Mouse (Mus musculus) heart, postnatal 0 days (tissue): ENCODE data around the gene Appl1. TPM values are rescaled to one million over a fixed set of nuclear protein-coding genes. Genes with fewer than 3 reads are reported as not detected.

Experiments
- ATAC-seq: fragments of 200-750 bp; cut with Nextera tagmentation; 2 replicates; pipeline ENCODE4 v1.8.0; 2017; ENCODE audit warnings: low read depth, moderate number of reproducible peaks, moderate library complexity; ENCODE audit not compliant: insufficient read depth
- DNase-seq: peaks from one replicate; pipeline ENCODE4 v3.0.0-alpha.2; 2016; ENCODE audit warnings: low spot score
- H3K27ac ChIP-seq: fragments of 300-500 bp; sonication (generic); 2 replicates; pipeline ENCODE4 v1.5.1; 2014; ENCODE audit warnings: low read depth, mild to moderate bottlenecking
- H3K27me3 ChIP-seq: fragments of 300-500 bp; sonication (generic); 2 replicates; pipeline ENCODE4 v1.6.1; 2014; ENCODE audit warnings: low read length, mixed read lengths; ENCODE audit not compliant: control insufficient read depth, insufficient read depth
- H3K36me3 ChIP-seq: fragments of 300-500 bp; sonication (generic); replicated peaks from 2 replicates; pipeline ENCODE4 v1.6.1; 2014; ENCODE audit warnings: low read length, mixed read lengths; ENCODE audit not compliant: control insufficient read depth, insufficient read depth
- H3K4me1 ChIP-seq: fragments of 300-500 bp; sonication (generic); 2 replicates; pipeline ENCODE4 v1.6.1; 2014; ENCODE audit warnings: antibody characterized with exemption; ENCODE audit not compliant: control insufficient read depth, insufficient read depth
- H3K4me2 ChIP-seq: fragments of 300-500 bp; sonication (generic); 2 replicates; pipeline ENCODE4 v1.6.1; 2014; ENCODE audit warnings: low read depth, mild to moderate bottlenecking, low read length, moderate library complexity
- H3K4me3 ChIP-seq: fragments of 300-500 bp; sonication (generic); 2 replicates; pipeline ENCODE4 v1.5.1; 2014; ENCODE audit warnings: low read depth, low read length
- H3K9ac ChIP-seq: fragments of 300-500 bp; sonication (generic); replicated peaks from 2 replicates; pipeline ENCODE4 v1.6.1; 2014; ENCODE audit warnings: low read depth, low read length, mixed read lengths
- H3K9me3 ChIP-seq: fragments of 300-500 bp; sonication (generic); replicated peaks from 2 replicates; pipeline ENCODE4 v1.6.1; 2016; ENCODE audit warnings: low read length; ENCODE audit not compliant: control insufficient read depth
- CTCF ChIP-seq: IDR thresholded peaks from 2 replicates; pipeline ENCODE4 v1.5.1; 2016; ENCODE audit warnings: antibody characterized with exemption, control low read depth, low read depth
- EP300 ChIP-seq: IDR thresholded peaks from 2 replicates; pipeline ENCODE4 v1.6.1; 2016; ENCODE audit warnings: antibody characterized with exemption, low read depth
- WGBS: fragments of 180-500 bp; shearing (Covaris S2); extraction: QIAGEN DNeasy Blood & Tissue Kit; methylation state at CpG from one replicate; pipeline ENCODE4 v1.1.7; 2014; 5-methylcytosine and 5-hydroxymethylcytosine counted together
- polyA plus RNA-seq: library from polyadenylated mRNA; unstranded; fragments of >200 nt; fragmentation: Nextera tagmentation; extraction: Ambion mirVana; gene quantifications from 2 replicates; pipeline ENCODE4 v1.2.1, GENCODE M21; 2015
- total RNA-seq: library from RNA; depleted of rRNA; stranded (reverse); fragments of >200 nt; gene quantifications from 2 replicates; pipeline ENCODE4 v1.2.3, GENCODE M21; 2014; ENCODE audit warnings: low replicate concordance; rRNA removed

The Appl1 gene
- total RNA-seq = 14.9 and 21.1 TPM in 2 replicates
- 26.2 and 26.8 TPM in 2 replicates for polyA plus RNA-seq

DNA sequence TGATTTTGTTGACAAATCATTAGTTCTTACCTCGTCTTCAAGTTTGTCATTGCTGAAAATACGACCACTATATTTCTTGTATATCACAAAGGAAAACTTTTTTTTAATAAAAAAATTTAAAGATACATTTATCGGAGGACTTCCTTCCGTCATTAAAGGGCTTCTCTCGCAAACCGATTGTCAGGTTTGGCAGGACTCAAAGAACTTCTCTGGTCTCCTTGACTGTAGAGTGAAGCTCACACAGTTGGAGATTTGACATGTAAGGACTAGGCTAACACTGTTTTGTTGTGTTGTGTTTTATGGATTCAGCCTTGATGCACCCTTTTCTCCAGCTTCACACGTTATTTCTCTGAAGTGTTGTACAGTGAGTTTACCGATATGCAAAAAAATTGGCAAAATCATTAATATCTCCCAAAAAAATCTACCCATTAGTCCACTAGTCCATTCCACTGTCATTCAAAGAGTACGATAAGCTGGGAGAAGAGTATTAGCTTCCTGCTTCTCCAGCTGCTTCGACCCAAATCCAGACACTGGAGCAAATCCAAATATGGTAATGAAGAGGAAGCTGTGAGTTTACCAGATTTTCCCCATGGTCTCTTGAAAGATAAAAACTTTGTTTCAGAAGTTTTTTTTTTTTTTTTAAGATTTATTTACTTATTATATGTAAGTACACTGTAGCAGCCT lies at the start of gene Appl1:
Appl1 (minus strand) TSS at position 127 of the 684 bp plus-strand sequence.
- TF ChIP-seq CTCF (no peak), EP300 (no peak)

DNA sequence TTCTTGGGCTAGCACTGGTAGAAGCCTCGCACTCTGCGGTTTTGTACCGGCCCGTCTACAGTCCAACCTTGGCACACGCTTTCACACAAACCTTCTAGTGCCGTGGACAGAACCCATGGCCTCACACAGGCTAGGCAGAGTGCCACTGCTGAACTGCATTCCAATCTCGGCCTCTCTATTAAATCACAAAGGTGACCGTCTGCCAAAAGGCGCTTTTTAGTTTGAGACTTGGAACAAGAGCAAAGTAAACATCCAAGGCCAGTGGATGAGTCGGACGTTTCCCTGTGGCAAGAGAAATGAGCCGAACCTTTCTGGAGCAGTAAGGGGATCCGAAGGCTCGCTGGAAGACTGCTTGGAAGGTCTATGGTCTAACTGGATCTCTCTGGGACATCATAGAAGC lies 48.8 kb upstream of the Appl1 start:
- Histone ChIP-seq H3K4me1 (no peaks in the 10 kb centered on the region), H3K4me3 (no peak overlapping the region), H3K4me2 (no peak overlapping the region), H3K9me3 (no peaks in the 10 kb centered on the region), H3K9ac (no peak overlapping the region), H3K27me3 (no peaks in the 10 kb centered on the region), H3K36me3 (no peaks in the 10 kb centered on the region), H3K27ac (no peak overlapping the region)
- DNase-seq = no peak
- TF ChIP-seq CTCF (no peak), EP300 (no peak)
- no peak for ATAC-seq
- WGBS = 71% methylated on average over 14 of the region's 14 CpGs

More for the DNA sequence above, at the start of gene Appl1:
- Histone ChIP-seq H3K27me3 (no peaks in the 10 kb centered on the region), H3K4me3 (peak within 1 kb of the TSS; percentile 88), H3K27ac (peak within 1 kb of the TSS; percentile 86), H3K36me3 (no peaks in the 10 kb centered on the region), H3K4me1 (peaks cover 4% of the 10 kb centered on the region; the same call in 1 of the 2 replicates), H3K9me3 (no peaks in the 10 kb centered on the region), H3K4me2 (peak within 1 kb of the TSS; percentile 68), H3K9ac (peak within 1 kb of the TSS; percentile 89)
- 36% methylated on average over 10 of the region's 10 CpGs for WGBS
- DNase-seq (no peak), ATAC-seq (no peak)

DNA sequence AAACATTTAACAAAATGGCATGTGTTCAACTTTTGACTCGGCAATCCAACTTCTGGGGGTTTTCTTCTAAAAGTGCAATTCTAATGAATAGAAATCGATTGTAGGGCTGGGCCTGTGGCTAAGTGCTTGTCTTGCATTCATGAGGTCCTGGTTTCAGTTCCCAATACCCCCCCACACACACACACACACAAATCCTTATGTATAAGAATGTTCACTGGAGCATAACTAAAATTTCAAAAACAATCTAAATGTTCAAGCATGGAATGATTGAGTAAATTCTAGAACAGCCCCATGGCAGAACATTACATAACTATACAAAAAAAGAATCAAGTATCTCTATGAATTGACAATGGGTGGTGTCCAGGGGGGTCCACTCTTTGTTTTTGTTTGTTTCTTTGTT lies 46.9 kb upstream of the Appl1 start:
- 85% methylated on average over 2 of the region's 2 CpGs for WGBS
- H3K9ac ChIP-seq = no peak overlapping the region
- H3K4me1 ChIP-seq = no peaks in the 10 kb centered on the region
- ATAC-seq (no peak), DNase-seq (no peak)
- no peak overlapping the region for H3K4me2 ChIP-seq
- no peaks in the 10 kb centered on the region for H3K27me3 ChIP-seq
- no peaks in the 10 kb centered on the region for H3K9me3 ChIP-seq
- no peak overlapping the region for H3K4me3 ChIP-seq
- H3K36me3 ChIP-seq = no peaks in the 10 kb centered on the region
- no peak overlapping the region for H3K27ac ChIP-seq
- TF ChIP-seq EP300 (no peak), CTCF (no peak)

DNA sequence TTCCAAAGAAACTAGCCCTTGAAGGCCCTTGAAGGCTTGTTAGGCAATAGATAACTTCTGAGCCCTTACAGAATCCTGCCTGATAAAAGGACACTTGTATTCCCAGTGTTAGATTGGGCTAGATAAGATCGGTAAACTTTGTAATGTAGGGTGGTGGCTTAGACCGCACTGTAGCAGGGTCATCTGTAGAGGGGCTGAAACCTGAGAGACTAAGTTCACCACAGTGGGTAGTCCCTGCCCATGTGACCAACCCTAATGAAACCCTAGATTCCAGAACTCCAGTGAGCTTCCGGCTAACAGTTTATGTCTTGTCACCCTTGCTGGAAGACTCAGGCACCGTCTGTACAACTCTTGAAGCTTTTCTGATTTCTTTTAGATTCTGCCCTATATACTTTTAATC lies 42.6 kb upstream of the Appl1 start:
- no peak overlapping the region for H3K9ac ChIP-seq
- ATAC-seq = no peak
- H3K36me3 ChIP-seq = no peaks in the 10 kb centered on the region
- H3K27ac ChIP-seq = no peak overlapping the region
- H3K27me3 ChIP-seq = no peaks in the 10 kb centered on the region
- H3K4me1 ChIP-seq = no peaks in the 10 kb centered on the region
- no peak overlapping the region for H3K4me3 ChIP-seq
- no peak overlapping the region for H3K4me2 ChIP-seq
- DNase-seq = no peak
- 42% methylated on average over 4 of the region's 4 CpGs for WGBS
- TF ChIP-seq CTCF (no peak), EP300 (no peak)
- no peaks in the 10 kb centered on the region for H3K9me3 ChIP-seq

DNA sequence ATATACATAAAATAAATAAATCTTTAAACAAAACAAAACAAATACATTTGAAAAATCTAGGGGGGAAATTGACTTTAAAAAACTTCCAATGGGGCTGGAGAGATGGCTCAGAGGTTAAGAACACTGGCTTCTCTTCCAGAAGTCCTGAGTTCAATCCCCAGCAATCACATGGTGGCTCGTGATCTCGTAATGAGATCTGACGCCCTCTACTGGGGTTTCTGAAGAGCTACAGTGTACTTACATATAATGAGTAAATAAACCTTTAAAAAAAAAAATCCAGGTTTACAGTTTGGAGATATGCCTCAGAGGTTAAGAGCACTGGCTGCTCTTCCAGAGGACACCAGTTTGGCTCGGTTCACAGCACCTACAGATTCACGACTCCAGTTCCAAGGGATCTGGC lies 40.5 kb upstream of the Appl1 start:
- DNase-seq (no peak), ATAC-seq (no peak)
- WGBS = 77% methylated on average over 5 of the region's 5 CpGs
- no peaks in the 10 kb centered on the region for H3K4me1 ChIP-seq
- no peak overlapping the region for H3K9ac ChIP-seq
- no peaks in the 10 kb centered on the region for H3K27me3 ChIP-seq
- no peak overlapping the region for H3K27ac ChIP-seq
- no peaks in the 10 kb centered on the region for H3K36me3 ChIP-seq
- no peak for TF ChIP-seq CTCF
- TF ChIP-seq EP300 = no peak
- H3K4me2 ChIP-seq = no peak overlapping the region
- H3K9me3 ChIP-seq = no peaks in the 10 kb centered on the region
- no peak overlapping the region for H3K4me3 ChIP-seq

DNA sequence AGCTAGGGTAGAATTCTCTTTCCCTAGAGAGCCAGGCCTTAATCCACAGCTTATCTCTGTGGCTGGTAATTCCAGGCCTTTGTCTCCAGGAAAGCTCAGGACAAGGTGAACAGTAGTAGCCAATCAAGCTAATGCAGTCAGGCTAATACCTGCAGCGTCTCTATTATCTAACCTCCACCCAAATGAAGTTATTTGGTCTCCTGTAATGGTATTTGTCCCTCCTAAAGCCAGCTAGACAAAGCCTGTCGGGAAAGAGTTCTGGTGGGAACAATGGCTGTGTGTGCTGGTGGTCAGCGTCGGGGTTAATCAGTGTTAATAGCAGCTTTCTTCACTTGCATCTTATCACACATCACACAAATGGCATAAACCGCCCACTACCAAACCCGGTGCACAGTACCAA lies 34.9 kb upstream of the Appl1 start:
- H3K4me3 ChIP-seq = no peak overlapping the region
- H3K4me2 ChIP-seq = no peak overlapping the region
- H3K9me3 ChIP-seq = no peaks in the 10 kb centered on the region
- ATAC-seq = no peak
- H3K36me3 ChIP-seq = no peaks in the 10 kb centered on the region
- no peak for DNase-seq
- TF ChIP-seq CTCF (no peak), EP300 (no peak)
- WGBS = 27% methylated on average over 6 of the region's 6 CpGs
- no peak overlapping the region for H3K9ac ChIP-seq
- H3K4me1 ChIP-seq = no peaks in the 10 kb centered on the region
- no peaks in the 10 kb centered on the region for H3K27me3 ChIP-seq
- H3K27ac ChIP-seq = no peak overlapping the region
